Mouse (Mus musculus): ENCODE measurements around the gene Mstn. TPM values are rescaled to one million over a fixed set of nuclear protein-coding genes. Genes with fewer than 3 reads are reported as not detected.

The Mstn gene
- total RNA-seq (2021) = under 1 TPM; 0.67 to 0.74 TPM
- long read RNA-seq, partial matches to known transcripts = 0 of 1 reads
- long read RNA-seq, other reads (novel, unspliced or antisense) = 0 of 1 reads

GRCm38 (mm10) chr1:53061340-53061739 lies at the start of gene Mstn:
Mstn (plus strand) TSS chr1:53061640.
- DNase-seq (ENCODE audit: low spot score in 2 of 2) = no peak

- no peak for DNase-seq (ENCODE audit: low spot score in 2 of 2)
Measured at GRCm38 (mm10) chr1:53014716-53015115, 46.7 kb upstream of the Mstn start.

- no peak for DNase-seq (ENCODE audit: low spot score in 2 of 2)
Measured at GRCm38 (mm10) chr1:53015606-53016005, 45.8 kb upstream of the Mstn start.

GRCm38 (mm10) chr1:53018746-53019505 lies 42.5 kb upstream of the Mstn start:
- DNase-seq (ENCODE audit: low spot score in 2 of 2) = peak in 1 of 2 experiments; percentile 46

- DNase-seq (ENCODE audit: low spot score in 2 of 2) = no peak
Measured at GRCm38 (mm10) chr1:53020079-53020478, 41.4 kb upstream of the Mstn start, which contains the start of gene 1700019D03Rik. 1700019D03Rik (minus strand) TSS chr1:53020179.

GRCm38 (mm10) chr1:53032550-53032949 lies 28.9 kb upstream of the Mstn start:
- peak in 1 of 2 experiments; percentile 74 for DNase-seq (ENCODE audit: low spot score in 2 of 2)

- no peak for DNase-seq (ENCODE audit: low spot score in 2 of 2)
Measured at GRCm38 (mm10) chr1:53037443-53037871, 24.0 kb upstream of the Mstn start.

- DNase-seq (ENCODE audit: low spot score in 2 of 2) = no peak
Measured at GRCm38 (mm10) chr1:53049763-53050427, 11.5 kb upstream of the Mstn start.

GRCm38 (mm10) chr1:53053087-53054022 lies 8.1 kb upstream of the Mstn start:
- DNase-seq (ENCODE audit: low spot score in 2 of 2) = peak in 1 of 2 experiments; percentile 83

GRCm38 (mm10) chr1:53059106-53059505 lies 2.3 kb upstream of the Mstn start:
- no peak for DNase-seq (ENCODE audit: low spot score in 2 of 2)

- no peak for DNase-seq (ENCODE audit: low spot score in 2 of 2)
Measured at GRCm38 (mm10) chr1:53060499-53060898, 941 bp upstream of the Mstn start.

- peak; percentile 47 to 70 for DNase-seq (ENCODE audit: low spot score in 2 of 2)
Measured at GRCm38 (mm10) chr1:53061871-53062608, 600 bp downstream of the Mstn start.

- no peak for DNase-seq (ENCODE audit: low spot score in 2 of 2)
Measured at GRCm38 (mm10) chr1:53063921-53064320, 2.5 kb downstream of the Mstn start.

GRCm38 (mm10) chr1:53069726-53070514 lies 8.5 kb downstream of the Mstn start:
- DNase-seq (ENCODE audit: low spot score in 2 of 2) = no peak

- DNase-seq (ENCODE audit: low spot score in 2 of 2) = no peak
Measured at GRCm38 (mm10) chr1:53070664-53071175, 9.3 kb downstream of the Mstn start.

- DNase-seq (ENCODE audit: low spot score in 2 of 2) = no peak
Measured at GRCm38 (mm10) chr1:53076656-53077055, 15.2 kb downstream of the Mstn start.

GRCm38 (mm10) chr1:53079876-53080275 lies 18.4 kb downstream of the Mstn start:
- no peak for DNase-seq (ENCODE audit: low spot score in 2 of 2)

GRCm38 (mm10) chr1:53080603-53081002 lies 19.2 kb downstream of the Mstn start:
- DNase-seq (ENCODE audit: low spot score in 2 of 2) = no peak

- no peak for DNase-seq (ENCODE audit: low spot score in 2 of 2)
Measured at GRCm38 (mm10) chr1:53085256-53085655, 23.8 kb downstream of the Mstn start.

Measured in layer of hippocampus, adult 18-20 months (tissue).